Mouse (Mus musculus): ENCODE measurements around the gene Mrpl52. TPM values are rescaled to one million over a fixed set of nuclear protein-coding genes. Genes with fewer than 3 reads are reported as not detected.
A peak's percentile ranks its signal among the peaks of the same experiment; 100 is the strongest.

Mrpl52 gene
- polyA plus RNA-seq, 1 experiment from 2014 or later: 268 TPM

DNA sequence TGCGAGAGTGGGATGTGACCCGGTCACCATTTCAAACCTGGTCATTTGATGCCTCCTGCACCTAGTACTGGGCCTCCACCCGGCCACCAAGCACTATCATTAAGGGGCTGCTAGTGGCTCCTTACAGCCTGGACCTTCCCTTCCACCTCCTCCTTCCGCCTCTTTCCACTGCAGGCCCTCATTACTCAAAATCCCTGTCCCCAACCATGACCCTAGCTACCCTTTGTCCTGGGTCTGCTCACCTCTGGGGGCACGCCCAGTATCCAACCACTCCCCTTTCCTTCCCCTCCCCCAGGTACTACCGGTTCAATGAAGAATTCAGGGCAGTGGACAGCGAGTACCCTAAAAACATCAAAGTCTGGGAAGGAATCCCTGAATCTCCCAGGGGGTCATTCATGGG, 12.9 kb downstream of the Mrpl52 start:
- Histone ChIP-seq H3K4me2 (no peak overlapping the region), H3K4me1 (peaks cover 31% of the 10 kb centered on the region), H3K27me3 (no peaks in the 10 kb centered on the region), H3K9ac (no peak overlapping the region), H3K4me3 (no peak overlapping the region), H3K27ac (no peak overlapping the region), H3K9me3 (no peaks in the 10 kb centered on the region), H3K36me3 (peaks cover 64% of the 10 kb centered on the region)
- WGBS: 62% methylated on average over 7 of the region's 7 CpGs
- ATAC-seq (ENCODE audit: borderline replicate concordance, extremely low read depth, low FRiP score, low TSS enrichment): no peak

DNA sequence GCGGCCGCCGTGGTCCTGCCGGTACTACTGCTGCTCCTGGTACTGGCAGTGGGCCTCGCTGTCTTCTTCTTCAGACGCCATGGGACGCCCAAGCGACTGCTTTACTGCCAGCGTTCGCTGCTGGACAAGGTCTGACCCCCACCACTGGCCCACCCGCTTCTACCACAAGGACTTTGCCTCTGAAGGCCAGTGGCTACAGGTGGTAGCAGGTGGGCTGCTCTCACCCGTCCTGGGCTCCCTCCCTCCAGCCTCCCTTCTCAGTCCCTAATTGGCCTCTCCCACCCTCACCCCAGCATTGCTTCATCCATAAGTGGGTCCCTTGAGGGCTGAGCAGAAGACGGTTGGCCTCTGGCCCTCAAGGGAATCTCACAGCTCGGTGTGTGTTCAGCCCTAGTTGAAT, 13.8 kb downstream of the Mrpl52 start:
- 88% methylated on average over 14 of the region's 14 CpGs for WGBS
- Histone ChIP-seq H3K27ac (no peak overlapping the region), H3K9ac (no peak overlapping the region), H3K4me1 (peaks cover 21% of the 10 kb centered on the region), H3K4me3 (no peak overlapping the region), H3K36me3 (peaks cover 60% of the 10 kb centered on the region), H3K27me3 (no peaks in the 10 kb centered on the region), H3K4me2 (no peak overlapping the region), H3K9me3 (no peaks in the 10 kb centered on the region)
- no peak for ATAC-seq (ENCODE audit: borderline replicate concordance, extremely low read depth, low FRiP score, low TSS enrichment)

GRCm38 (mm10) chr14:54441365-54441764, 14.7 kb downstream of the Mrpl52 start:
- Histone ChIP-seq H3K27ac (no peak overlapping the region), H3K9ac (no peak overlapping the region), H3K9me3 (no peaks in the 10 kb centered on the region), H3K36me3 (peaks cover 51% of the 10 kb centered on the region), H3K27me3 (no peaks in the 10 kb centered on the region), H3K4me3 (no peak overlapping the region), H3K4me2 (no peak overlapping the region), H3K4me1 (peaks cover 17% of the 10 kb centered on the region)
- 71% methylated on average over 4 of the region's 4 CpGs for WGBS
- ATAC-seq (ENCODE audit: borderline replicate concordance, extremely low read depth, low FRiP score, low TSS enrichment): no peak

GRCm38 (mm10) chr14:54442548-54442947, 15.8 kb downstream of the Mrpl52 start:
- Histone ChIP-seq H3K36me3 (peaks cover 39% of the 10 kb centered on the region), H3K4me1 (peaks cover 17% of the 10 kb centered on the region), H3K9ac (no peak overlapping the region), H3K27ac (peak overlapping the region; percentile 80), H3K4me3 (no peak overlapping the region), H3K4me2 (no peak overlapping the region), H3K27me3 (no peaks in the 10 kb centered on the region), H3K9me3 (no peaks in the 10 kb centered on the region)
- no peak for ATAC-seq (ENCODE audit: borderline replicate concordance, extremely low read depth, low FRiP score, low TSS enrichment)
- WGBS: 87% methylated on average over 3 of the region's 3 CpGs

GRCm38 (mm10) chr14:54443196-54443595, 16.5 kb downstream of the Mrpl52 start:
- Histone ChIP-seq H3K4me2 (0 out of 2 replicates have a peak overlapping the region, but pooled peaks have one; percentile 1), H3K4me3 (no peak overlapping the region), H3K4me1 (peaks cover 17% of the 10 kb centered on the region), H3K27ac (peak overlapping the region; percentile 80), H3K36me3 (peaks cover 35% of the 10 kb centered on the region), H3K9ac (no peak overlapping the region), H3K27me3 (no peaks in the 10 kb centered on the region), H3K9me3 (no peaks in the 10 kb centered on the region)
- 18% methylated on average over 3 of the region's 3 CpGs for WGBS
- peak; percentile 86 for ATAC-seq (ENCODE audit: borderline replicate concordance, extremely low read depth, low FRiP score, low TSS enrichment)

DNA sequence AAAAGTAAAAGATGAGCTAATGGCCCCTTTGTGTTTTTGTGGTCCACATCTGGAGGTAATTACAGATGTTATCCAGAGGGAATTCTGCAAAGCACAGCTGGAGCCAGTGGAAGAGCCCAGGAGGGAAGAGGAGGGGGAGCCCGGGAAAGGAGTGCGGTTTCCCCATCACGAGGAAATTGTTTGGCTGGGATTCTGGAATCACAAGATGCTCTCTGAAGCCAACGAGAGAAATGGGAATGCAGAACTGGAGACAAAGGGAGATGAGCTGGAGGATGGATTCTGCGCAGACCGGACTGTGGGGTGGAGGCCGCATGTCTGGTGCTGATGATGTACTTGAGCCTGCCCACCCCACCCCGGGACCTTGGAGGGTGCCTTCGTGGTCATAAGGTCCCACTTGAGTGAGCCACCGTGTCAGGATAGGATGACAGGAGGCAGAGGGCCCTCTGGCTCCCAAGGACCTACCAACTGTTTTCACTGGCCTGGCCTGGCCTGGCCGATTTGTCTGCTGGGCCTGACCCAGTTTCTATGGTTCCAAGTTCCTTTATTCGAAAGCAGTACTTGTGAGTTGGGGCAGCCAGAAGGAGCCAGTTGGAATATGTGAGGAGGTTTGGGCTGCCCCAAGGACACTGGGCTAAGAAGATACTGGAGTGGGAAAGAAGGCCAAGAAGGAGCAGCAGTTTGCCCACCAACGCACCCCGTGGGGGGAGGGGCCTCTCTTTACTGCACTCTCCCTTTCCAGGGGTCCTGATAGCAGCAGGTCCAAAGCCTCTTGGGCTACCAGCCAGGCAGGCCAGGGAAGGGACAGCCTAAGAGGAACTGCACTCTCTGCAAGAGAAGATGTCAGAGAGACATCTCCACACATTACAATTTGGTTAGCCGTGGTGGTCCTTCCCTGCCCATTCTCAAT, 17.3 kb downstream of the Mrpl52 start:
- H3K27me3 ChIP-seq: no peaks in the 10 kb centered on the region
- H3K27ac ChIP-seq: peak overlapping the region; percentile 80
- H3K4me1 ChIP-seq: peaks cover 17% of the 10 kb centered on the region
- no peak overlapping the region for H3K4me2 ChIP-seq
- WGBS: 54% methylated on average over 15 of the region's 15 CpGs
- no peaks in the 10 kb centered on the region for H3K9me3 ChIP-seq
- no peak overlapping the region for H3K9ac ChIP-seq
- H3K36me3 ChIP-seq: peaks cover 28% of the 10 kb centered on the region
- ATAC-seq (ENCODE audit: borderline replicate concordance, extremely low read depth, low FRiP score, low TSS enrichment): no peak
- H3K4me3 ChIP-seq: no peak overlapping the region

DNA sequence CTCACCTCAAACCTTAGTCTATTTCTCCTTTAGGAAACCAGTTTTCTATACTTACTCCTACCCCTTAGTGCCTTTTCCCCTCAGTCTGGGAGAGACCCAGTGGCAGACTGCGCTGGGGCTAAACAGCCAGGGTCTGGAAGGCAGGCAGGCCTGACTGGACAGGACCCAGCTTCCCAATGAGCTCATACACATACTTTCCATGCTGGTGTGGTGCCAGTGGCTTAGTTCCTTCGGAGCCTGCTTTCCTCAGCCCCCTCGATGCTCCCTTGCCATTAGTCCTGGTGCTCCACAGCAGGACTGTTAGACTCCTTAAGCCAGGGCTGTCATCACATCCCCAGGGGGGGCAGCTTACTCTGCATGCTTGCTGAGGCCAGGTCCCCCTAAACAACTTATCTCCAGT, 18.8 kb downstream of the Mrpl52 start:
- ATAC-seq (ENCODE audit: borderline replicate concordance, extremely low read depth, low FRiP score, low TSS enrichment): no peak
- H3K4me2 ChIP-seq: no peak overlapping the region
- peaks cover 17% of the 10 kb centered on the region for H3K4me1 ChIP-seq
- H3K4me3 ChIP-seq: no peak overlapping the region
- no peak overlapping the region for H3K9ac ChIP-seq
- 45% methylated on average over 3 of the region's 3 CpGs for WGBS
- H3K9me3 ChIP-seq: no peaks in the 10 kb centered on the region
- H3K36me3 ChIP-seq: peaks cover 12% of the 10 kb centered on the region
- no peaks in the 10 kb centered on the region for H3K27me3 ChIP-seq
- H3K27ac ChIP-seq: no peak overlapping the region

GRCm38 (mm10) chr14:54453566-54453965, 26.9 kb downstream of the Mrpl52 start:
- peak overlapping the region; percentile 77 for H3K27ac ChIP-seq
- no peak overlapping the region for H3K9ac ChIP-seq
- no peaks in the 10 kb centered on the region for H3K27me3 ChIP-seq
- 55% methylated on average over 9 of the region's 9 CpGs for WGBS
- H3K4me3 ChIP-seq: no peak overlapping the region
- no peaks in the 10 kb centered on the region for H3K36me3 ChIP-seq
- ATAC-seq (ENCODE audit: borderline replicate concordance, extremely low read depth, low FRiP score, low TSS enrichment): peak; percentile 33; the same call in 1 of the 2 replicates
- no peaks in the 10 kb centered on the region for H3K9me3 ChIP-seq
- no peak overlapping the region for H3K4me2 ChIP-seq
- peaks cover 13% of the 10 kb centered on the region for H3K4me1 ChIP-seq

DNA sequence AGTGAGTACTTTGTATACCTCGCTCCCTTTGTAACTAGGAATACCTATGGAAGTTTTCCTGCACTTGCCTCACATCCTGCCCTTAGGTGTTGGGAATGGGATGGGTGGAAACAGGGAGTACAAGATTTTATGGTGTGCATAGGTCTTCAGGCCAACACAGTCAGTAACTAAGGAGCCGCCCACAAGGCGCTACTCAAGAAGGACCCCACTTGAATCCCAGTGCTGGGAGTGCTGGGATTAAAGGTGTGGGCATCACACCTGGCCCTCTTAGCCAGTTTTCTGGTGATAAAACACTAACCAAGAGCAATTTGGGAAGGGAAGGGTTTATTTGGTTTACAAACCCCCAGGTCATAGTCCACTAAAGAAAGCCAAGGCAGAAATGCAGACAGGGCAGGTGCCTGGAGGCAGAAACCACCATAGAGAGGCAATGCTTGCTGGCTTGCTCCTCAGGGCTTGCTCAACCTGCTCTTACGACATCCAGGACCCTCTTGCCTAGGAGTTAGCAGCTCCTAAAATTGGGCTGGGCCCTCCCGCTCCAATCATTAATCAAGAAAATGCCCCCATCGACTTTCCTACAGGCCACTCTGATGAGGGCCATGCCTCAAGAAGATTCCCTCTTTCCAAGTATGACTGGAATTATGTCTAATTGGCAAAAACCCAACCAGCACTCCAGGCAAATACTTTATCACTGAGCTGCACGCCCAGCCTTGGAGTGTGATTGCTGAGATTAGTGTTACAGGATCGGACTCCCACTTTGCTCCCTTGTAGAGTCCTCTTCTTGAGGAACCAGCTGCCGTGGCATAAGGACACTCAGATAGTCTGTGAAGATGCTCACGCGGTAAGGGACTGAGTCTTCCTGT, 28.2 kb downstream of the Mrpl52 start:
- Histone ChIP-seq H3K9ac (no peak overlapping the region), H3K27me3 (no peaks in the 10 kb centered on the region), H3K36me3 (no peaks in the 10 kb centered on the region), H3K4me1 (peaks cover 13% of the 10 kb centered on the region), H3K4me2 (no peak overlapping the region; the same call in 1 of the 2 replicates), H3K4me3 (no peak overlapping the region), H3K27ac (peak overlapping the region; percentile 69), H3K9me3 (no peaks in the 10 kb centered on the region)
- ATAC-seq (ENCODE audit: borderline replicate concordance, extremely low read depth, low FRiP score, low TSS enrichment): peak; percentile 35; the same call in 1 of the 2 replicates
- 42% methylated on average over 11 of the region's 11 CpGs for whole genome bisulfite sequencing

DNA sequence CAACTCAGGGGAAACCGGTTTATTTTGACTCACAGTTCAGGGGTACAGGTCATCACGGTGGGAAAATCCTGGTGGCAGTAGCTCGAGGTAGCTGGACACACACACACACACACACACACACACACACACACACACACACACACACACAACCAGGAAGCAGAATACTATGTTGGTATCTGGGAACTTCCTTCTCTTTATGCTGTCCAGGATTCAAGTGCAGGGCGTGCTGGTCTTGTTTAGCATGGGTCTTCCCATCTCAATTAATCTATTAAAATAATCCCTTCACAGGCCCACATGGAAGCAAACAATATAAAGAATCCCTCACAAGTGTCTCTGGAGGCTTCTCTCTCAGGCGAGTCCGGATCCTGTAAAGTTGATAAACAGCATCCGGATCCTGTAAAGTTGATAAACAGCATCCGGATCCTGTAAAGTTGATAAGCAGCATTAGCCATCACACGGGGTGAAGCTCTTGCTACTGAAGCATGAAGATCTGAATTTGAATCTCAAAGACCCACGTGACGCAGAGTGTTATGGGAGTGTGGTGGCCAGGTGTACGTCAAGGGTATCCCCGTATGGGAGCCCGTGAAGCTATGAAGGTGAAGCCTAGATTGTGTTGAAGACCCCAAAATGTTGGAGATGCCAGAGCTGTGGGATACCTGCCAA, 31.3 kb downstream of the Mrpl52 start:
- 78% methylated on average over 14 of the region's 14 CpGs for WGBS
- H3K27me3 ChIP-seq: no peaks in the 10 kb centered on the region
- no peak overlapping the region for H3K9ac ChIP-seq
- no peak overlapping the region for H3K4me3 ChIP-seq
- ATAC-seq (ENCODE audit: borderline replicate concordance, extremely low read depth, low FRiP score, low TSS enrichment): no peak
- no peak overlapping the region for H3K27ac ChIP-seq
- no peak overlapping the region for H3K4me2 ChIP-seq
- peaks cover 13% of the 10 kb centered on the region for H3K4me1 ChIP-seq
- H3K9me3 ChIP-seq: no peaks in the 10 kb centered on the region
- H3K36me3 ChIP-seq: no peaks in the 10 kb centered on the region

- no peaks in the 10 kb centered on the region for H3K9me3 ChIP-seq
- no peak overlapping the region for H3K27ac ChIP-seq
- WGBS: 66% methylated on average over 4 of the region's 4 CpGs
- H3K4me3 ChIP-seq: no peak overlapping the region
- H3K4me2 ChIP-seq: no peak overlapping the region
- 0 out of 2 replicates have a peak, but pooled peaks cover 5% of the 10 kb centered on the region for H3K36me3 ChIP-seq
- ATAC-seq (ENCODE audit: borderline replicate concordance, extremely low read depth, low FRiP score, low TSS enrichment): no peak
- H3K4me1 ChIP-seq: peaks cover 14% of the 10 kb centered on the region
- no peaks in the 10 kb centered on the region for H3K27me3 ChIP-seq
- no peak overlapping the region for H3K9ac ChIP-seq
These were observed 35.4 kb downstream of the Mrpl52 start for GRCm38 (mm10) chr14:54462146-54462545.
